Mouse (Mus musculus) brain, embryonic 18.5 days (tissue): Measurements from ENCODE around the gene 2310061I04Rik.
"Not testable (repeated sequence)": the region's sequence is repeated elsewhere in the genome, so short reads cannot be mapped to it uniquely, and the experiment has no call there.

Experiments
- DNase-seq: peaks from one replicate; pipeline ENCODE4 v3.0.0-alpha.2; 2012; ENCODE audit warnings: low read depth, low spot score

Gene 2310061I04Rik

DNA sequence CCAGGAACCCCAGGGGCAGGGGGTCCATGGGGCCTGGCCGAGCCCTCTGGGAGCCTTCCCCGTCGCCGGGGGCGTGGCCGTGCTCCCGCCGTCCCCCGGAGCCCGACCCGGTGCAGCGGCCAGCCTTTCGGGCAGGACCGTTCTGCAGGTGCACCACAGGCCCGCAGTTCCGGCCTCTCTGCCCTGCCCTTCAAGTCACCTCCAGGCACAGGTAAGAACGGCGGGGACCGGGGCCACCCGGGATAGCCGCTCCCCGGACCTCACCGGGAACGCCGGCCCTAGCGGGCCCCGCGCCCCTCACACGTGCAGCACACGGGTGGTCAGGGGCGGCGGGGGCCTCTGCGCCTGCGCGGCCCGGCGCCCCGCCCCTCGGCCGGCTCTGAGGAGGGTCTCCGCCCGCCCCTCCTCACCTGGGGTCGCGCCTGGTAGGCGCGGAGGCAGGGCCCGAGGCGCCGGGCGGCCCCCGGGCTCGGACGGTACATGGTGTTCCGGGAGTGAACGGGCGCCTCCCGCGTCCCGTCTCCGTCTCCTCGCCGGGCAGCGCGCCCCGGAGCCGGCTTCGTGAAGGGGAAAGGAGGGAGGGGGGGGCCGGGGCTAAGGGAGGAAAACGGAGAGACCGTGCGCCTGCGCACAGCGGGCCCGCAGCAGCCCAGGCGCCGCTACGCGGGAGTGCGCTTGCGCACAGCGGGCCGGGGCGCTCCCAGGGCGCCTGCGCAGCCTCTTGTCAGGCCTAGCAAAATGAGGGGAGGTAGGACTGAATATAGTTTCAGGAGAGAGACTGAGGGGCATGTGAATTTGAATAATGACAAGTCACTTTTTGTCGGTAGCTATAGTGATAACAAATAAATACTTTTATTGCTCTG is at the start of gene 2310061I04Rik:
Gene 2310061I04Rik (minus strand): TSS at position 651 of the 863 bp plus-strand sequence.
- peak; percentile 90 for DNase-seq

DNA sequence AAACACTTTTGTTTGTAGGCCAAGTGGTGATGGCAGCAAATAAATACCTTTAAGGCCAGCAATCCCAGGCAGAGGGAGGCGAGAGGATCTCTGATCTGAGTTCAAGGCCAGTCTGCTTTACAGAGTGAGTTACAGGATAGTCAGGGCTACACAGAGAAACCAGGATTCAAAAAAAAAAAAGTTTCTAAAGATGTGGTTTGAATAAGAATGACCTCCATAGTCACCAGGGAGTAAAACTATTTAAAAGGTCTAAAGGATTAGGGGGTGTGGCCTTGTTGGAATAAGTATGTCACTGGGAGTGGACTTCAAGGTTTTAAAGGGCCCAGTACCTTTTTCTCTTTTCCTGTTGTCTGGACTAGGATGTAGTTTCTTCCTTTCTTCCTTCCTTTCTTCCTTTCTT is 42.7 kb upstream of the 2310061I04Rik start:
- no peak for DNase-seq

DNA sequence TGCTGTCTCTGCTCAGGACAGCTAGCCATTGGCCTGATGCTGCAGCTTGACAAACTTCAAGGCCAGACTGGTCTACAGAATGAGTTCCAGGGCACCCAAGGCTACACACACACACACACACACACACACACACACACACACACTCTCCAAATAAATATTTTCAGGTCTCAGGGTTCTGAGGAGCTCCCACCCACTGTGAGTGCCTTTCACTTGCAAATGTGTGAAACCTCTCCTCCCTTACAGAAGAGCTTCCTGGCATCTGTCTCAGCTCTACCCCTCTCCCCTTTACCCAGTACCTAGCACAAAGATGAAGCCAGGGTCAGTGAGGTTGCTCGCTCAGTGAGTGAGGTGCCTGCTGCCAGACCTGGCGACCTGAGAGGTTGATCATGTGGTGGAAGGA is 41.9 kb upstream of the 2310061I04Rik start:
- no peak for DNase-seq

DNA sequence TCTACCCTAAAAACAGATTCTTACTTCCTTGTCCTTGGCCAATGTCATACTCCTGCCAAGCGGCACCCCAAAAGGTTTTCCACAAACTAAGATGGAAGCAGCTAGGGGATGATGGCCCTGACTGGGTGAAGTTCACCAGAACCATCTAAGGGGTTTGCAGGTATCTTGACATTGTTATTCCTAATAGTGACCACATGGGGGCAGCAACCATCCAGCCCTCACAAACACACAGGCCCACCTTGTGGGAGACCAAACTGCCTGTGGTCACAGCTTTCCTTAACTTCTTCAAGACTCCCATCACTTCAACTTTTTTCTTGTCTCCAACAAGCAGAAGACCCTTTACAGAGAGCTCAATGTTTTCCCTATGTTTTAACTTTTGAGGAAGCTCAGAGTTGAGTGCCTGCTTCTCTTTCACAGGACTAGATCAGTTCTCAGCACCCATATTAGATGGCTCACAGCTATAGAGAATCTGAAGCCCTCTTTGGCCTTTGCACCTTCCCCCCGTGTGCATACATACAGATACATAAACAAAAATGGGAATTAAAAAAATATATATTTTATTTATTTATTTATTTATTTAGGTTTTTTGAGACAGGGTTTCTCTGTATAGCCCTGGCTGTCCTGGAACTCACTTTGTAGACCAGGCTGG is 40.6 kb upstream of the 2310061I04Rik start:
- DNase-seq: no peak

DNA sequence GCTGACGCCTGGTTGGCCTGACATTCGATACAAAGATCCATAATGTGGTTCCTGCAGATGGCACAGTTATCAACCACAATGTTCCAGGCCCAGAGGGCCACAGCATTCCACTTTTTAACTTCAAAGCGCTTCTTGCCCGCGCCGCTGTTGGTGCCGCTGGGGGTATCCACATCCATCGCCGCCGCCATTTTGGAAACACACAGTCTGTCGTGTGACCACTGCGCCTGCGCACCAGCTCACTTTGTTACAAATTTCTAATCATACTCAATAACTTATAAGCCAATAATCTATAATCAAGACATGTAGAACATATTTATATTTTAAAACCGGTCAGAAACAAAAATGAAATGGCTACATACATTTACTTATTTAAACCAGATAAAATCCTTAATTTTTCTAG is 38.5 kb upstream of the 2310061I04Rik start:
- DNase-seq: not testable (repeated sequence)

DNA sequence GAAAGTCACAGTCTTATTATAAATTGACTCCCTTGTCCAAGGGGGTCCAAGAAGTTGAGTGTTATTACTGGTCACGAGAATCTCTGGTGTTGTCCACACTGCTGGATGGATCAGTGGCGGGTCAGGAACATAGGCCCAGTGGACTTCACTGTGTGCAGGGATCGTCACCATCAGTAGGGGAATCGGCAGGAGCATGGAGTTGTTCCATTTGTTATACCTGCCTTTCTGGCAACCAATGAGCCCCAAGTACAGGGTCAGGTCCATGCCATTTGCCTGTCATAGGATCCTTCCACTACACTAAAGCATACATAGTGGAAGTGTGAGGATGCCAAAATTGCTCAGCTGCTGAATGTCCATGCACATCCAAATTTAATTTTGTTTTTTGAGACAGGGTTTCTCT is 35.4 kb upstream of the 2310061I04Rik start:
- no peak for DNase-seq

DNA sequence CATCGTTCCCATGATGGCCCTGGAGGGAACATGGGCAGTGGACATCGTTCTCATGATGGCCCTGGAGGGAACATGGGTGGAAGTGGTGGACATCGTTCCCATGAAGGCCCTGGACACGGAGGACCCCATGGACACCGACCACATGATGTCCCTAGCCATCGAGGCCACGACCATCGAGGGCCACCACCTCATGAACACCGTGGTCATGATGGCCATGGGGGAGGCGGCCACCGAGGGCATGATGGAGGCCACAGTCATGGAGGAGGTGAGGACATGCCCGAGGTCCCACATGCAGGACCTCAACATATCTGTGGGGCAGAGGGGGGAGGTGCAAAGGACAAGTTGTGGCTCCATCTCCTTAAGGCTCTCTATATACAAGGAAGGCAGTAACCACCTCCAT is 33.4 kb upstream of the 2310061I04Rik start:
- no peak for DNase-seq

DNA sequence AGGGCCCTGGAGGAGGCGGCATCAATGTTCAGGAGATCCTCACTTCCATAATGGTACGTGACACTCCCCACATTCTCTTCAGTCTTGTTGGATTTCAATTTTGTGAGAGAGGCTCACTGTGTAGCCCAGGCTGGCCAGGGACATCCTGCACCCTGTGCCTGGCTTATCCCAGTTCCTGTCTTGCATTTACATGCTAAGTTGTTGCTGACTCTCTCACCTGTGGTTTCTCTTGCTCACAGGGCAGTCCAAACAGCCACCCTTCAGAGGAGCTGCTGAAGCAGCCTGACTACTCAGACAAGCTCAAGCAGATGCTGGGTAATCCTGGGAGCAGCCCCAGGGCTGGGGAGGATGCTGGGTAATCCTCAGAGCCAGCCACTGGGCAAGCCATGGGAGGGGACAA is 32.3 kb upstream of the 2310061I04Rik start:
- no peak for DNase-seq

DNA sequence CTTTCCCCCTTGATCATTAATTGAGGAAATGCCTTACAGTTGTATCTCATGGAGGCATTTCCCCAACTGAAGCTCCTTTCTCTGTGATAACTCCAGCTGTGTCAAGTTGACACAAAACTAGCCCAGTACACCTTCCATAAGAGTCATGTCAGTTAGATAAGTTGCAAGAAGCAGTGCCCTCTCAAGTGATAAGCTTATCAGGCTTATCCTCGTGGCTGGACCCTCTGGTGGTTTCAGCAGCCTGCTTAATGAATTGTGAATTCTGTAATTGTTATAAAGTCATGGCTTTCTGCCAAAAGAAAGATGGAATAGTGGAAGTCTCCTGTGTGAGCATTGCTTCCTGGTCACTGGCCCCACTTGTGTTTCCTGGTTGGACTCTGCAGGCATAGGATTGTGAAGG is 30.2 kb upstream of the 2310061I04Rik start:
- DNase-seq: no peak

DNA sequence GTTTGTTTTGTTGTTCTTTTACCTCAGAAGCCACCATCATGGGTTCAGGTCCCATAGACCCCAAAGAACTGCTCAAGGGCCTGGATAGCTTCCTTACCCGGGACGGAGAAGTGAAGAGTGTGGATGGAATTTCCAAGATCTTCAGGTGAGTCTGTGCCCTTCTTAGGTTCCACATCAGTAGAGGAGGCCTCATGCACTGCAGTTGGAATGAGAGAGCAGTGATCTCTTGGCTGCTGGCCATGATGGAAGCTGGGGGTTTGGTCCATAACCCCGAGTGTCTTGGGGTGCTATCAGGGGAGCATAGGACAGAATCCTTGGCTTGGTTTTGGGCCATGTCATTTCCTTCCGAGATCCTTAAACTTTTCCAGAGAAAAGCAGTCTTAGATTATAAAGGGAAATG is 26.1 kb upstream of the 2310061I04Rik start:
- DNase-seq: no peak

DNA sequence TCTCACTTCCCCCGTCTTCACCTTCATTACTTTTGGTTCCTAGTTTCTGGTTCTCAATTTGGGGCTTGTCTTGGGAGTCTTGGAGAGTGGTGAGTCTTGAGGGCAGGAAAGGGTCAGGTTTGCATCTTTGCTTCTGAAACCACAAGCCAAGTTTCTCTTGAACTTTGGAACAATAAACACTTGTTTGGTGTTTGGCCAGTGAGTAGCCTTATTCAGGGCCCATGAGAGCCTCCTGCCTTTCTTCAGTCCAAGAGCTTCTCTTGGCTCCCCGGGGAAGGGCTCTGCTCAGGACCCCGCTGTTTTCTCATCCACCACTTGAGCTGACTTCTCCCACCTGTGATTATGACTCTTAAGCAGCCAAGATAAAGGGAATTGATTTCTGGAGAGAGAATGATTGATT is 25.3 kb upstream of the 2310061I04Rik start:
- no peak for DNase-seq

DNA sequence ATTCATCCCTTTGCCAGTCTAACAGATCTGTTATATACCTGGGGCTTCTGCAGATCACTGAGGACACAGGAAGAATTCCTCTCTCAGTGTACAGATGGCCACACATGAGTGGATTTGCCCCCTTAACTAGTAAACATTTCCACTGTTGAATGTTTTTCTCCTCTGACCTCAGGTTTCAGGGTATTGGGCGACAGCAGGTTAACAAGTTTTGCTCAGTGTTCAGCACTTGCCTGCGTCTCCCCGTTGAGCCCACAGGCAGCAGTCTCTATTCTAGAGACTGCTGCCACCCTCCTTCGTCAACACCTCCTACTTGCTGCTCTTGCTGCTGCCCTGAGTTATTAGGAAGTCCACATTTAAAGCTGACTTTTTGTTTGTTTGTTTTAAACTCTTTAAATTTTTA is 24.5 kb upstream of the 2310061I04Rik start:
- no peak for DNase-seq

DNA sequence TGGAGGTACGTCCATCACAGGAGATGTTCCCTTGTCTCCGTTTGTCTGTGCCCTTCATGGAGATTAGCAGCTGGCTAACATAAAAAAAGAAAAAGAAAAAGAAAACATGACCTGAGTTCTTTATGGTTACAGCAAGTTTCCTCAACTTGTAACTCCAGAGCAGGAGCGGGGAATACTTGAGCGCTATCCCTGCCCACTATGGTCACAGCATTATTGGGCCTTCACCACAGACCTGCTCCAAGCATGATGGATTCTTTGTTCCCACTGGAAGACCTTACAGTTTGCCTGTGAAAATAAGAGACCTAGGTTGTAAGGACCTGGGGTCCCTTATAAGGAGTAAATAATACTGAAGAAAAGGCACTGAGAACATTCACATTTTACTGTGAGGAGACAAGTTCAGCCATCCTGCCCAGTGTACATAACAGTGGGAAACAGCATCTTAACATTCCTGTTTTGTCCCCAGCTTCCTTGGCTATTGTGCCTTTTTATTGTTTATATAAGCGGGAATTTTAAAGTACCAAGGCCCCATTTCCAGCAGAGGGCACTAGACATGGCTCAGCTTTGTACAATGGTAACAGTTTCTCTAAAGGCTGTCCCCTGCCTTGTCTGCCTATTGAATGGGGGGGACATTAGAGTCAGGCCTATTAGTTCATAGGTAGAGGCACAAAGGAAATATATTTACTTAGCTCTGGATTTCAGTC is 23.8 kb upstream of the 2310061I04Rik start:
- no peak for DNase-seq

DNA sequence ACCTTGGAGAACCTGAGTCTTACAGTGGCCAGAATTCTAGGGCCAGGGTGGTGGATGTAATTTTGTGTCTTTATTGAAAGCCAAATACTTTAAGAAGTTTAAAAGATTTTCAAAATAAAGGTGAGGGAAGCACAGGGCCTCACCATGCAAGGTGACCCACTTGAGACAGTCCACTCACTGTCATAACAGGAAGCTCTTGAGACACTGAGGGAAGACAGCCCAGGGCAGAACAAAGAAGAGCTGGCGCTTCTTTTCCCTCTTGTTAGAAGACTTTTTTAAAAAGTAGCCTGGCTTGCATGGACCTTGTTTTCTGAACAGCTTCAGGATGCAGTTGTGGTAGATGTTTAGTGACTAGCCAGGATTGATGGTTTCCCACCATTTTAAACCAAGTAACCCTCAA is 23.2 kb upstream of the 2310061I04Rik start:
- no peak for DNase-seq

DNA sequence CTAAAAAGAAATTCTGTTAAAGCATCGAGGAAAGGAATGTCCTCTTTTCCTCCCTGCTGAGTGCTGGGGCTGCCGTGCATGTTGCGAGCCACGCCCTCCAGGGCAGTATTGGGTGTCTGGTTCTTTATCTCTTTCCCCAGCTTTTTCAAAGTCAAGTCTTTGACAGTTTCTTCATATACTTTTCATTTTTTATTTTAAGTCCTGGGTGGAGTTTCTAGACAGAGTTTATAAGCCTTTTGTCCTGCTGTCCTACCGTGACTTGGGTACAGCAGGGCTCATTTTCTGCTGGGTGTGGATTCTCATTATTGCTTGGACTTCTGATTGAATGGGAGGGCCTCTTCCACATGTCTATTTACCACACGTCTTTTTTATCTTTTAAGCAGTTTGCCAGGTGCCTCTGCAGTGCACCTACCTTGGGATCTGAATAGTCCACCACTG is 22.7 kb upstream of the 2310061I04Rik start:
- no peak for DNase-seq

DNA sequence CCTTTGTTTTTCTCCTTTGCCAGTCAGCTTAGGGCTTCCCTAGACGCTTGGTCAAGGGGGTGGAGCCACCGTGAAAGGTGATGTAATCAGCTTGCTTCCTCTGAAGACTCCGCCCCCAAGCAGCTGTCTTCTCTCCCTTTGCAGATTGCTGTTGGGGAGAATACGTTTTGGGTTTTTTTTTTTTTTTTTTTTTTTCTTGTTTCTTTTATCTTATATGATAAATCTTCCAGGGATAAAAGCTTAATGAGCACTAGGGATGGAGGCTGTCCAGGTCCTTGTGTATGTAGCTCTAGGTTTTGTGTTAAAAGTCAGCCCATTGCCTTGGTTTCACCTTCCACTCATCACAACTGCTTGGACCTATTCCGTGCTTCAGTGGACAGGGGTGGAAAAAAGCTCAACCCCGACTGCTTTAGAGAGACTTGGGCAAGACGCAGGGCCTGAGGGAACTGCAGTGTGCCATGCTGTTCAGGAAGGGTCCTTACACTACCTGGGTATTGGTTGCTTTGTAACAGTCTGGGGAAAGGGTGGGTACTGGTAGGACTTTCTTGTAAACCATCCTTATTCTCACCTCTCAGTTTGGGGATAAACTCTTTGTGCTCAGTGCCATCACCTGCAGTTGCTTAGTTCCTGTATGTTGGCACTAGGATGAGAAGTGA is 22.0 kb upstream of the 2310061I04Rik start:
- peak; percentile 96 for DNase-seq

DNA sequence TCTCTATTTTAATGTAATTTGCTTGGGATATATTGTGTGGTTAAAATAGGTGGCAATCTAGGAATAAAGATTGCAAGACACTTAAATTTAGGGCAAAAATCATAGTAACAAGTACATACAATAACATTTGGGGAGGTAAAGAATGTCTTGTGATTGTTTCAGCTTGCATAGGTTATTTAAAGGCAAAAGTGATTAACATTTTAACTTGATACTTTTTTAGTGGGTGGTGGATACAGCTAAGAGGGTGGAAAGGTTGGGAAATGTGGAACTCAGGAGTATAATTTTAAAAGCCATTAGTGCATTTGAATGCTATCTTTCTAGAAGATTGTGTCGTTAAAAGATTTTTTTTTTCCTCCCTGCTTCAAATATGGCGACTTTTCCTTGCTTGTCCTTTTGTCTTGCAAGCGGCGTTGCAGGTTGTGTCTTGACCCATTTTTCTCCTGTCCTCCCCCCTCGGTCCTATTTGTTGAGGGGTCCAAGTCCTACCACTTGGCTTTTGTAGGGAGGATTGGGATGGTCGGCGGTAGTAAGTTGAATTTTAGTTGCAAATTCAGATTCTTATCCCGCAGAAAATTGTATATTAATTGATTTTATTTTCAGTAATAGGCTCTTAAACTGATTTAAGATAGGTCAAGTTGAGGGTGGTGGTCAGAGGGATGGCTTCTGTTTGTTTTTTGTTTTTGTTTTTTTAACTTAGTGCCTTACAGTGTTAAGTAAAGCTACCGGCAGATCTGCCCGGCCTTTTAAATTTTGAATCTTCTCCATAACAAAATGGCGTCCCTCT is 21.2 kb upstream of the 2310061I04Rik start:
- DNase-seq: no peak

DNA sequence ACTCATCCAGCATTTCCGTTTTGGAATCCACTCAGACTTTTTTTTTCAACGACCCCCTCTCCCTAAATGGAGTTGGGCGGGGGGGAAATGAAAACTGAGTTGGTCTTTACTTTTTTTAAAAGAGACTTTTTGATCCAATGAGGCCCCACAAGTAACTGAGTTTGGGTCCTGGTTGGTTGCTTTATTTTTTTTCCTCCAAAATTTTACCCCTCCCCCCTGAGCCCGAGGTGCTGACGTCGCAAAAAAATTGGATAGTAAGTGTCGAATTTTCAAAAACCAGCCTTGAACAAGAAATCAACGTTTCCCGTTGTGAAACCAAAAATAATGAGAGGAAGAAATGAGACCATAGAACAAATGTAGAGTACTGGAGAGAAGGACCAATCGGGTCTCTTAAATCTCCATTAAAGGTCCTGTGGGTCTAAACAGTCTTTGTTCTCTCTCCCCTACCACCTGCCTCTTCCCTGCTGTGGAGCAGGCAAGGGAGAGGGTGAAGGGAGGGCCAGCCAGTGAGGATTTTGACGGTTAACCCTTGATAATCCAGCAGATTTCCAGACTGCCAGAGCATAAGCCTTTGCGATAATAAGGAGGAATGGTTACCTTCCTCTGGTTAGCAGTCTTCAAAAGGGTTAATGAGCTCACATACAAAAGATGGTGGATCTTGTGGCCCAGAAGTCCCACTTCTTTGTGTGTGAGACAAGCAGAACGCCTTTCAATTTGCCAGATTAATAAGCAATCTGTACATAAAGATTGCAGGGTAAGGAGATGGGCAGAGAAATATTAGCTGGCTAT is 20.4 kb upstream of the 2310061I04Rik start:
- DNase-seq: peak; percentile 83

DNA sequence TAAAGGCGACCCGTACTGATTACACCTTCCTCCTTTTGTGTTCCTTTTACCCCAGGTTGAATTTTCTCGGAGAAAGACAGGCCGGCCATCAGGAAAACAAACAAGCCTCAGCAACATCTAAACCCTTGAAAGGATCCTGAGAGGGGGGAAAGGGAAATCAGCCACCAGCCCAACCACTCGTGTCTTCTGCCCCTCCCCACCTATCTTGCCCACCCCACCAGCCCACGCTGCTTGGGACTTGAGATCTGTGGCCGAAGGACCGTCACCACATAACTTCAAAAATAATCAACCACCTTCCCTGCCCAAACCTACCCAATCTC is 19.9 kb upstream of the 2310061I04Rik start:
- no peak for DNase-seq
